Mouse (Mus musculus) heart, embryonic 13.5 days (tissue): ENCODE measurements around the gene Slc16a14. TPM values are rescaled to one million over a fixed set of nuclear protein-coding genes. Genes with fewer than 3 reads are reported as not detected.
"Not testable (repeated sequence)": the region's sequence is repeated elsewhere in the genome, so short reads cannot be mapped to it uniquely, and the experiment has no call there.

Source experiments
- ATAC-seq: fragments of 200-750 bp; cut with Nextera tagmentation; 2 replicates; pipeline ENCODE4 v1.8.0; 2017; ENCODE audit warnings: moderate TSS enrichment; ENCODE audit not compliant: insufficient number of reproducible peaks, low FRiP score, low TSS enrichment; ENCODE audit errors: extremely low read depth
- H3K27ac ChIP-seq: fragments of 300-500 bp; sonication (generic); replicated peaks from 2 replicates; pipeline ENCODE4 v1.5.1; 2015; ENCODE audit warnings: moderate library complexity, mild to moderate bottlenecking, inconsistent platforms
- H3K27me3 ChIP-seq: fragments of 300-500 bp; sonication (generic); replicated peaks from 2 replicates; pipeline ENCODE4 v1.6.1; 2015; ENCODE audit warnings: mild to moderate bottlenecking, inconsistent platforms
- H3K36me3 ChIP-seq: fragments of 300-500 bp; sonication (generic); 2 replicates; pipeline ENCODE4 v1.6.1; 2015; ENCODE audit warnings: mild to moderate bottlenecking, inconsistent platforms
- H3K4me1 ChIP-seq: fragments of 300-500 bp; sonication (generic); 2 replicates; pipeline ENCODE4 v1.6.1; 2015; ENCODE audit warnings: inconsistent platforms
- H3K4me2 ChIP-seq: fragments of 300-500 bp; sonication (generic); 2 replicates; pipeline ENCODE4 v1.6.1; 2015; ENCODE audit warnings: inconsistent platforms, mild to moderate bottlenecking, moderate library complexity
- H3K4me3 ChIP-seq: fragments of 300-500 bp; sonication (generic); 2 replicates; pipeline ENCODE4 v1.5.1; 2015; ENCODE audit warnings: moderate library complexity, mild to moderate bottlenecking, inconsistent platforms
- H3K9ac ChIP-seq: fragments of 300-500 bp; sonication (generic); 2 replicates; pipeline ENCODE4 v1.6.1; 2015; ENCODE audit warnings: inconsistent platforms, mild to moderate bottlenecking, moderate library complexity
- H3K9me3 ChIP-seq: fragments of 300-500 bp; sonication (generic); 2 replicates; pipeline ENCODE4 v1.6.1; 2016; ENCODE audit warnings: inconsistent platforms
- WGBS: fragments of 180-500 bp; shearing (Covaris S2); methylation state at CpG from one replicate; pipeline ENCODE4 v1.1.7; 2015; ENCODE audit warnings: mixed read lengths; 5-methylcytosine and 5-hydroxymethylcytosine counted together
- polyA plus RNA-seq: library from polyadenylated mRNA; unstranded; fragments of >200 nt; fragmentation: Nextera tagmentation; extraction: Ambion mirVana; gene quantifications from 2 replicates; pipeline ENCODE4 v1.2.1, GENCODE M21; 2015

The Slc16a14 gene
- 0.04 and 0.05 TPM in 2 replicates for polyA plus RNA-seq

GRCm38 (mm10) chr1:84934503-84935333 lies at the start of gene Slc16a14:
Gene Slc16a14, minus strand, starts transcription at chr1:84935134.
- under 1% methylated on average over 59 of the region's 59 CpGs for WGBS

GRCm38 (mm10) chr1:84961779-84962178 lies 26.8 kb upstream of the Slc16a14 start:
- peak overlapping the region; percentile 32 for H3K4me3 ChIP-seq
- H3K4me2 ChIP-seq: peak overlapping the region; percentile 56
- H3K27me3 ChIP-seq, H3K36me3 ChIP-seq, H3K9ac ChIP-seq, H3K9me3 ChIP-seq, ATAC-seq, H3K4me1 ChIP-seq, H3K27ac ChIP-seq: not testable (repeated sequence)
- WGBS: 4% methylated on average over 12 of the region's 12 CpGs

More at GRCm38 (mm10) chr1:84934503-84935333, at the start of gene Slc16a14:
- no peaks in the 10 kb centered on the region for H3K36me3 ChIP-seq
- peak; percentile 46; the same call in 1 of the 2 replicates for ATAC-seq
- H3K9me3 ChIP-seq: no peaks in the 10 kb centered on the region
- peak within 1 kb of the TSS; percentile 96 for H3K4me2 ChIP-seq
- peaks cover 48% of the 10 kb centered on the region for H3K27me3 ChIP-seq
- peaks cover 10% of the 10 kb centered on the region for H3K4me1 ChIP-seq
- peak within 1 kb of the TSS; percentile 77 for H3K9ac ChIP-seq
- H3K4me3 ChIP-seq: peak within 1 kb of the TSS; percentile 64
- no peak within 1 kb of the TSS for H3K27ac ChIP-seq

GRCm38 (mm10) chr1:84957713-84958112 lies 22.8 kb upstream of the Slc16a14 start:
- not testable (repeated sequence) for H3K4me3 ChIP-seq, H3K4me1 ChIP-seq, H3K36me3 ChIP-seq, H3K9ac ChIP-seq, H3K4me2 ChIP-seq, ATAC-seq, H3K27ac ChIP-seq, H3K9me3 ChIP-seq, H3K27me3 ChIP-seq
- WGBS: 64% methylated on average over 4 of the region's 4 CpGs

- not testable (repeated sequence) for H3K4me3 ChIP-seq, ATAC-seq, H3K27me3 ChIP-seq, H3K9ac ChIP-seq, H3K9me3 ChIP-seq, H3K4me2 ChIP-seq, H3K27ac ChIP-seq, H3K4me1 ChIP-seq, H3K36me3 ChIP-seq
- 69% methylated on average over 3 of the region's 3 CpGs for WGBS
Observed at GRCm38 (mm10) chr1:84956771-84957170, 21.8 kb upstream of the Slc16a14 start.

- no peak for ATAC-seq
- peaks cover 3% of the 10 kb centered on the region; the same call in 1 of the 2 replicates for H3K9me3 ChIP-seq
- no peaks in the 10 kb centered on the region for H3K4me1 ChIP-seq
- no peak overlapping the region for H3K4me3 ChIP-seq
- no peak overlapping the region for H3K27ac ChIP-seq
- WGBS: 56% methylated on average over 10 of the region's 10 CpGs
- H3K4me2 ChIP-seq: no peak overlapping the region
- H3K36me3 ChIP-seq: no peaks in the 10 kb centered on the region
- H3K9ac ChIP-seq: no peak overlapping the region
- H3K27me3 ChIP-seq: no peaks in the 10 kb centered on the region
Observed at GRCm38 (mm10) chr1:84952456-84953181, 17.7 kb upstream of the Slc16a14 start.

- no peak overlapping the region for H3K4me2 ChIP-seq
- no peaks in the 10 kb centered on the region for H3K36me3 ChIP-seq
- no peaks in the 10 kb centered on the region for H3K4me1 ChIP-seq
- WGBS: 70% methylated on average over 3 of the region's 3 CpGs
- ATAC-seq: no peak
- H3K27ac ChIP-seq: no peak overlapping the region
- H3K4me3 ChIP-seq: no peak overlapping the region
- H3K9me3 ChIP-seq: peaks cover 3% of the 10 kb centered on the region; the same call in 1 of the 2 replicates
- no peak overlapping the region for H3K9ac ChIP-seq
- H3K27me3 ChIP-seq: no peaks in the 10 kb centered on the region
Observed at GRCm38 (mm10) chr1:84951566-84951965, 16.6 kb upstream of the Slc16a14 start.

- Histone ChIP-seq H3K27me3 (no peaks in the 10 kb centered on the region), H3K9me3 (no peaks in the 10 kb centered on the region), H3K27ac (no peak overlapping the region), H3K4me3 (no peak overlapping the region), H3K4me2 (no peak overlapping the region), H3K36me3 (no peaks in the 10 kb centered on the region), H3K4me1 (no peaks in the 10 kb centered on the region), H3K9ac (no peak overlapping the region)
- no peak for ATAC-seq
- 60% methylated on average over 2 of the region's 2 CpGs for WGBS
Observed at GRCm38 (mm10) chr1:84947390-84947789, 12.5 kb upstream of the Slc16a14 start.

- WGBS: 76% methylated on average over 3 of the region's 3 CpGs
- ATAC-seq: no peak
Observed at GRCm38 (mm10) chr1:84945950-84946349, 11.0 kb upstream of the Slc16a14 start.

GRCm38 (mm10) chr1:84943549-84943948 lies 8.6 kb upstream of the Slc16a14 start:
- no peaks in the 10 kb centered on the region for H3K4me1 ChIP-seq
- 89% methylated on average over 4 of the region's 4 CpGs for WGBS
- no peak overlapping the region for H3K27ac ChIP-seq

More at GRCm38 (mm10) chr1:84945950-84946349, 11.0 kb upstream of the Slc16a14 start:
- Histone ChIP-seq H3K27ac (no peak overlapping the region), H3K4me3 (no peak overlapping the region), H3K27me3 (no peaks in the 10 kb centered on the region), H3K4me1 (no peaks in the 10 kb centered on the region), H3K36me3 (no peaks in the 10 kb centered on the region), H3K4me2 (no peak overlapping the region), H3K9me3 (no peaks in the 10 kb centered on the region), H3K9ac (no peak overlapping the region)

GRCm38 (mm10) chr1:84942666-84943065 lies 7.7 kb upstream of the Slc16a14 start:
- H3K4me1 ChIP-seq: no peaks in the 10 kb centered on the region
- H3K9ac ChIP-seq: no peak overlapping the region
- H3K4me3 ChIP-seq: no peak overlapping the region
- ATAC-seq: no peak
- no peak overlapping the region for H3K27ac ChIP-seq
- no peaks in the 10 kb centered on the region for H3K9me3 ChIP-seq
- no peak overlapping the region for H3K4me2 ChIP-seq
- no peaks in the 10 kb centered on the region for H3K27me3 ChIP-seq
- H3K36me3 ChIP-seq: no peaks in the 10 kb centered on the region

More at GRCm38 (mm10) chr1:84943549-84943948, 8.6 kb upstream of the Slc16a14 start:
- H3K9me3 ChIP-seq: no peaks in the 10 kb centered on the region
- no peaks in the 10 kb centered on the region for H3K36me3 ChIP-seq
- H3K9ac ChIP-seq: no peak overlapping the region
- no peak overlapping the region for H3K4me2 ChIP-seq
- no peaks in the 10 kb centered on the region for H3K27me3 ChIP-seq
- H3K4me3 ChIP-seq: no peak overlapping the region
- ATAC-seq: no peak

- Histone ChIP-seq H3K4me2 (no peak overlapping the region), H3K9ac (no peak overlapping the region), H3K4me1 (0 out of 2 replicates have a peak, but pooled peaks cover under 1% of the 10 kb centered on the region), H3K9me3 (no peaks in the 10 kb centered on the region), H3K27me3 (peaks cover 20% of the 10 kb centered on the region), H3K4me3 (no peak overlapping the region), H3K27ac (no peak overlapping the region), H3K36me3 (no peaks in the 10 kb centered on the region)
- ATAC-seq: no peak
- 76% methylated on average over 2 of the region's 2 CpGs for WGBS
Observed at GRCm38 (mm10) chr1:84940322-84940721, 5.4 kb upstream of the Slc16a14 start.
